Mouse (Mus musculus): Measurements from ENCODE around the gene Olfr183.
"Not testable (repeated sequence)": the region's sequence is repeated elsewhere in the genome, so short reads cannot be mapped to it uniquely, and the experiment has no call there.

Gene Olfr183

GRCm38 (mm10) chr16:58995057-58995456, at the start of gene Olfr183:
Olfr183 (plus strand) TSS chr16:58995357.
- in situ Hi-C loops (cut with MboI, MseI): no loop called here

GRCm38 (mm10) chr16:59007146-59007545, 12.0 kb downstream of the Olfr183 start:
- in situ Hi-C loops (cut with MboI, MseI): loop anchor here (10.0 kb wide), 1 partner anchor 902 kb away; no protein-coding TSS in a partner anchor

GRCm38 (mm10) chr16:59013357-59014018, 18.3 kb downstream of the Olfr183 start:
- in situ Hi-C loops (cut with MboI, MseI): no loop called here

- in situ Hi-C loops (cut with MboI, MseI): loop anchor here (10.0 kb wide), 1 partner anchor 245 kb away; the partner anchor contains the start of gene Olfr201
These were observed 35.0 kb downstream of the Olfr183 start, which contains the start of gene Olfr186 for GRCm38 (mm10) chr16:59030191-59030590. Olfr186 (minus strand) TSS chr16:59030291.

GRCm38 (mm10) chr16:59039710-59040109, 44.6 kb downstream of the Olfr183 start, which contains the start of gene Olfr187:
Olfr187 (minus strand) TSS chr16:59039767.
- in situ Hi-C loops (cut with MboI, MseI): loop anchor here (10.0 kb wide), 1 partner anchor 235 kb away; the partner anchor contains the start of gene Olfr201

GRCm38 (mm10) chr16:59045835-59046234, 50.7 kb downstream of the Olfr183 start:
- in situ Hi-C loops (cut with MboI, MseI): no loop called here

- in situ Hi-C loops (cut with MboI, MseI): no loop called here
These were observed 52.4 kb downstream of the Olfr183 start for GRCm38 (mm10) chr16:59047579-59047978.

GRCm38 (mm10) chr16:59048860-59049259, 53.7 kb downstream of the Olfr183 start:
- in situ Hi-C loops (cut with MboI, MseI): no loop called here

GRCm38 (mm10) chr16:59049286-59049685, 54.1 kb downstream of the Olfr183 start:
- in situ Hi-C loops (cut with MboI, MseI): not testable (repeated sequence)
